In the genomic region with DNA sequence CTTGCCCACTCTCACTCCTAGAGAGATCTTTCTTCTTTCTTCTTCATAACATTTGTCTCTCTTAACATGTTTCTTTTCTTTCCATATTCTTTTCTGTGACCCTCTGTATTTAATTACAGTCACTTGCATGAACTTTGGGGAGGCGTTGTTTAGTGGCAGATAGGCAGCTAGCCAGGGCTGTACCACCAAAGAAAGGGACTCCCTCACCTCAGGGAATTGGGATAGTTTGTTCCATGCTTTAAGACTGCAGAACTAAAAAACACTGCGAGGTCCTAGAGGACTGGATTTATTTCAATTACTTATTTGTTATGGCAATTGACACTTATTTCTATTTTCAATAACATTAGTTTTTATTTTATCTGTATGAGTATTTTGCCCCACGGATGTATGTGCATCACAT, we compare ENCODE assay signal across 26 mouse cellular contexts. TPM values are rescaled to one million over a fixed set of nuclear protein-coding genes. Genes with fewer than 3 reads are reported as not detected.
"Had no signal": no experiment of that assay in that cellular context is flagged by ENCODE, and none has a peak within 500 bp of the region (broad histone marks: within the 10 kb centered on the region; RNA-seq: fewer than 3 reads in every experiment).

No protein-coding gene starts in this region.

- ATAC-seq: forebrain, embryonic 13.5 days; forebrain, embryonic 14.5 days; forebrain, embryonic 15.5 days; forebrain, embryonic 16.5 days; forebrain, postnatal 0 days had no signal

- DNase-seq: cerebellum, adult 8-10 months; cerebellum, adult 9-10 months; cerebellum, adult 9-11 months; cerebellum, postnatal 36 days; embryo, embryonic 11 days; forebrain, postnatal 0 days; gastrocnemius, adult 2 months; gastrocnemius, postnatal 10 days; gastrocnemius, postnatal 14 days; gastrocnemius, postnatal 25 days; gastrocnemius, postnatal 36 days; heart, adult 18-20 months had no signal

- H3K27me3 ChIP-seq: embryonic facial prominence, embryonic 12.5 days; embryonic facial prominence, embryonic 15.5 days; forebrain, embryonic 15.5 days had no signal

- H3K4me3 ChIP-seq: embryonic facial prominence, embryonic 10.5 days; embryonic facial prominence, embryonic 12.5 days; embryonic facial prominence, embryonic 13.5 days; embryonic facial prominence, embryonic 15.5 days; erythroblast, embryonic 14.5 days; forebrain, embryonic 10.5 days; forebrain, embryonic 12.5 days; forebrain, embryonic 13.5 days; forebrain, embryonic 15.5 days; gastrocnemius, adult 2 months; heart, embryonic 10.5 days had no signal

- H3K4me1 ChIP-seq: forebrain, embryonic 15.5 days had no signal

- H3K27ac ChIP-seq: embryonic facial prominence, embryonic 10.5 days; embryonic facial prominence, embryonic 12.5 days; embryonic facial prominence, embryonic 13.5 days; embryonic facial prominence, embryonic 15.5 days; forebrain, embryonic 10.5 days; forebrain, embryonic 12.5 days; forebrain, embryonic 13.5 days; forebrain, embryonic 15.5 days; gastrocnemius, adult 2 months; heart, embryonic 10.5 days had no signal

- H3K9me3 ChIP-seq: embryonic facial prominence, embryonic 10.5 days; embryonic facial prominence, embryonic 12.5 days; embryonic facial prominence, embryonic 13.5 days; embryonic facial prominence, embryonic 15.5 days; forebrain, embryonic 10.5 days; forebrain, embryonic 12.5 days; forebrain, embryonic 13.5 days; forebrain, embryonic 15.5 days; heart, embryonic 10.5 days had no signal

- H3K9ac ChIP-seq: embryonic facial prominence, embryonic 12.5 days; embryonic facial prominence, embryonic 13.5 days; embryonic facial prominence, embryonic 15.5 days; forebrain, embryonic 12.5 days; forebrain, embryonic 13.5 days; forebrain, embryonic 15.5 days; forebrain, postnatal 0 days had no signal

- H3K36me3 ChIP-seq: embryonic facial prominence, embryonic 10.5 days; embryonic facial prominence, embryonic 12.5 days; embryonic facial prominence, embryonic 13.5 days; embryonic facial prominence, embryonic 15.5 days; forebrain, embryonic 10.5 days; forebrain, embryonic 12.5 days; forebrain, embryonic 15.5 days; heart, embryonic 10.5 days had no signal

RNA-seq across cellular contexts. Expression of a gene that starts 41.0 kb away (rescaled TPM):
- total RNA-seq: common myeloid progenitor, adult 5-6 weeks; granulocyte monocyte progenitor cell, adult 5-6 weeks had no signal
- polyA plus RNA-seq: erythroblast, embryonic 14.5 days had no signal
